Mouse (Mus musculus): ENCODE results near the gene Olfr1350. TPM values are rescaled to one million over a fixed set of nuclear protein-coding genes. Genes with fewer than 3 reads are reported as not detected.

Olfr1350 gene
- polyA plus RNA-seq, 1 experiment from 2014 or later: not detected

Other genes with a start within 250 kb of the Olfr1350 start
- 3.8 and 4.6 TPM in 2 replicates for gene Zfp583, start 233.6 kb upstream of the Olfr1350 start, polyA plus RNA-seq (2014; fragmentation: Nextera tagmentation; extraction: Ambion mirVana)
- 1.3 and 1.5 TPM in 2 replicates for gene Gm3854, start 221.1 kb upstream of the Olfr1350 start, polyA plus RNA-seq (2014; fragmentation: Nextera tagmentation; extraction: Ambion mirVana)
- 1.3 and 2.1 TPM in 2 replicates for gene Zfp78, start 201.6 kb upstream of the Olfr1350 start, polyA plus RNA-seq (2014; fragmentation: Nextera tagmentation; extraction: Ambion mirVana)
- gene Zfp28, start 181.5 kb upstream of the Olfr1350 start, polyA plus RNA-seq (2014; fragmentation: Nextera tagmentation; extraction: Ambion mirVana): 4.7 and 5.8 TPM in 2 replicates
- 0.27 TPM in 1 of 2 replicates, not detected in the other for gene Smim17, start 166.1 kb upstream of the Olfr1350 start, polyA plus RNA-seq (2014; fragmentation: Nextera tagmentation; extraction: Ambion mirVana)
- gene Gm20715, start 154.6 kb upstream of the Olfr1350 start, polyA plus RNA-seq (2014; fragmentation: Nextera tagmentation; extraction: Ambion mirVana): not detected in 2 replicates
- gene Olfr1344, start 126.2 kb upstream of the Olfr1350 start, polyA plus RNA-seq (2014; fragmentation: Nextera tagmentation; extraction: Ambion mirVana): 0.08 TPM in 1 of 2 replicates, not detected in the other
- gene Olfr1336, start 108.7 kb upstream of the Olfr1350 start, polyA plus RNA-seq (2014; fragmentation: Nextera tagmentation; extraction: Ambion mirVana): not detected in 2 replicates
- gene Olfr1346, start 97.7 kb upstream of the Olfr1350 start, polyA plus RNA-seq (2014; fragmentation: Nextera tagmentation; extraction: Ambion mirVana): not detected in 2 replicates
- gene Olfr5, start 77.9 kb upstream of the Olfr1350 start, polyA plus RNA-seq (2014; fragmentation: Nextera tagmentation; extraction: Ambion mirVana): not detected in 2 replicates
- gene Olfr1347, start 65.1 kb upstream of the Olfr1350 start, polyA plus RNA-seq (2014; fragmentation: Nextera tagmentation; extraction: Ambion mirVana): not detected in 2 replicates
- not detected in 2 replicates for gene Olfr1348, start 56.1 kb upstream of the Olfr1350 start, polyA plus RNA-seq (2014; fragmentation: Nextera tagmentation; extraction: Ambion mirVana)
- gene Olfr1349, start 41.9 kb upstream of the Olfr1350 start, polyA plus RNA-seq (2014; fragmentation: Nextera tagmentation; extraction: Ambion mirVana): not detected in 2 replicates
- gene Zim1, start 131.6 kb downstream of the Olfr1350 start, polyA plus RNA-seq (2014; fragmentation: Nextera tagmentation; extraction: Ambion mirVana): 6.8 and 8.3 TPM in 2 replicates
- gene Peg3, start 165.6 kb downstream of the Olfr1350 start, polyA plus RNA-seq (2014; fragmentation: Nextera tagmentation; extraction: Ambion mirVana): 181 and 193 TPM in 2 replicates
- 9.9 and 10.4 TPM in 2 replicates for gene Usp29, start 165.7 kb downstream of the Olfr1350 start, polyA plus RNA-seq (2014; fragmentation: Nextera tagmentation; extraction: Ambion mirVana)